Mouse (Mus musculus): Measurements from ENCODE around the gene Kremen1.

The Kremen1 gene

GRCm38 (mm10) chr11:5261508-5262392, at the start of gene Kremen1:
Kremen1 (minus strand) TSS chr11:5261558.
- peak; percentile 94 to 98 for DNase-seq

- no peak for DNase-seq
Observed at GRCm38 (mm10) chr11:5307024-5307905, 45.9 kb upstream of the Kremen1 start.

GRCm38 (mm10) chr11:5306017-5306416, 44.7 kb upstream of the Kremen1 start:
- peak in 1 of 2 experiments; percentile 53 for DNase-seq

- no peak for DNase-seq
Observed at GRCm38 (mm10) chr11:5304526-5304925, 43.2 kb upstream of the Kremen1 start.

GRCm38 (mm10) chr11:5298007-5298372, 36.6 kb upstream of the Kremen1 start:
- DNase-seq = no peak

- peak; percentile 86 to 93 for DNase-seq
Observed at GRCm38 (mm10) chr11:5297148-5298006, 36.0 kb upstream of the Kremen1 start.

- DNase-seq = peak in 1 of 2 experiments; percentile 27
Observed at GRCm38 (mm10) chr11:5296576-5297115, 35.3 kb upstream of the Kremen1 start.

- no peak for DNase-seq
Observed at GRCm38 (mm10) chr11:5294805-5295204, 33.4 kb upstream of the Kremen1 start.

GRCm38 (mm10) chr11:5290691-5291090, 29.3 kb upstream of the Kremen1 start:
- DNase-seq = peak; percentile 57 to 85

GRCm38 (mm10) chr11:5289826-5290580, 28.6 kb upstream of the Kremen1 start:
- DNase-seq = no peak

GRCm38 (mm10) chr11:5283987-5284386, 22.6 kb upstream of the Kremen1 start:
- no peak for DNase-seq

GRCm38 (mm10) chr11:5280932-5281331, 19.6 kb upstream of the Kremen1 start:
- no peak for DNase-seq

GRCm38 (mm10) chr11:5278463-5278862, 17.1 kb upstream of the Kremen1 start:
- no peak for DNase-seq

- no peak for DNase-seq
Observed at GRCm38 (mm10) chr11:5277307-5277971, 16.1 kb upstream of the Kremen1 start.

GRCm38 (mm10) chr11:5275216-5275615, 13.9 kb upstream of the Kremen1 start:
- DNase-seq = no peak

GRCm38 (mm10) chr11:5272536-5273234, 11.3 kb upstream of the Kremen1 start:
- DNase-seq = no peak

- DNase-seq = no peak
Observed at GRCm38 (mm10) chr11:5272066-5272360, 10.7 kb upstream of the Kremen1 start.

GRCm38 (mm10) chr11:5271274-5272065, 10.1 kb upstream of the Kremen1 start:
- no peak for DNase-seq

GRCm38 (mm10) chr11:5269846-5270461, 8.6 kb upstream of the Kremen1 start:
- DNase-seq = no peak
